Mouse (Mus musculus): ENCODE measurements around the gene Abtb2. TPM values are rescaled to one million over a fixed set of nuclear protein-coding genes. Genes with fewer than 3 reads are reported as not detected.

Abtb2 gene
- total RNA-seq, 2 experiments from 2014 or later = 9.5 to 11.9 TPM

GRCm38 (mm10) chr2:103655037-103655436 is 88.9 kb downstream of the Abtb2 start:
- intact Hi-C loops (cut with DNase I) = no loop called here
- DNase-seq = no peak

- intact Hi-C loops (cut with DNase I) = no loop called here
These were observed 89.9 kb downstream of the Abtb2 start for GRCm38 (mm10) chr2:103656028-103656427.

GRCm38 (mm10) chr2:103659167-103659566 is 93.1 kb downstream of the Abtb2 start:
- intact Hi-C loops (cut with DNase I) = no loop called here
- no peak for DNase-seq

More at GRCm38 (mm10) chr2:103656028-103656427, 89.9 kb downstream of the Abtb2 start:
- DNase-seq = no peak

- intact Hi-C loops (cut with DNase I) = no loop called here
- DNase-seq = no peak
These were observed 93.8 kb downstream of the Abtb2 start for GRCm38 (mm10) chr2:103659648-103660556.

GRCm38 (mm10) chr2:103661696-103662095 is 95.6 kb downstream of the Abtb2 start:
- DNase-seq = no peak
- intact Hi-C loops (cut with DNase I) = no loop called here

- no peak for DNase-seq
- intact Hi-C loops (cut with DNase I) = no loop called here
These were observed 96.0 kb downstream of the Abtb2 start for GRCm38 (mm10) chr2:103662121-103662520.

- intact Hi-C loops (cut with DNase I) = no loop called here
- no peak for DNase-seq
These were observed 98.2 kb downstream of the Abtb2 start for GRCm38 (mm10) chr2:103664341-103664740.

- DNase-seq = peak; percentile 73
- intact Hi-C loops (cut with DNase I) = no loop called here
These were observed 102.1 kb downstream of the Abtb2 start for GRCm38 (mm10) chr2:103667962-103668815.

- no peak for DNase-seq
These were observed 102.8 kb downstream of the Abtb2 start for GRCm38 (mm10) chr2:103668939-103669338.

GRCm38 (mm10) chr2:103669561-103669960 is 103.5 kb downstream of the Abtb2 start:
- no peak for DNase-seq
- intact Hi-C loops (cut with DNase I) = no loop called here

More at GRCm38 (mm10) chr2:103668939-103669338, 102.8 kb downstream of the Abtb2 start:
- intact Hi-C loops (cut with DNase I) = no loop called here

- DNase-seq = peak; percentile 56
- intact Hi-C loops (cut with DNase I) = no loop called here
These were observed 104.2 kb downstream of the Abtb2 start for GRCm38 (mm10) chr2:103670276-103670680.

- intact Hi-C loops (cut with DNase I) = no loop called here
- no peak for DNase-seq
These were observed 106.5 kb downstream of the Abtb2 start for GRCm38 (mm10) chr2:103672573-103673119.

- no peak for DNase-seq
- intact Hi-C loops (cut with DNase I) = no loop called here
These were observed 107.5 kb downstream of the Abtb2 start for GRCm38 (mm10) chr2:103673609-103674008.

- no peak for DNase-seq
- intact Hi-C loops (cut with DNase I) = no loop called here
These were observed 109.3 kb downstream of the Abtb2 start for GRCm38 (mm10) chr2:103675391-103675790.

- intact Hi-C loops (cut with DNase I) = no loop called here
- no peak for DNase-seq
These were observed 110.7 kb downstream of the Abtb2 start for GRCm38 (mm10) chr2:103676808-103677207.

GRCm38 (mm10) chr2:103677614-103678369 is 111.7 kb downstream of the Abtb2 start:
- intact Hi-C loops (cut with DNase I) = no loop called here

GRCm38 (mm10) chr2:103678433-103678832 is 112.3 kb downstream of the Abtb2 start:
- no peak for DNase-seq
- intact Hi-C loops (cut with DNase I) = no loop called here

More at GRCm38 (mm10) chr2:103677614-103678369, 111.7 kb downstream of the Abtb2 start:
- no peak for DNase-seq

GRCm38 (mm10) chr2:103680364-103681110 is 114.4 kb downstream of the Abtb2 start:
- no peak for DNase-seq
- intact Hi-C loops (cut with DNase I) = no loop called here

- peak; percentile 50 for DNase-seq
- intact Hi-C loops (cut with DNase I) = no loop called here
These were observed 115.0 kb downstream of the Abtb2 start for GRCm38 (mm10) chr2:103681149-103681548.
